Mouse (Mus musculus) cortical plate, adult 2 months (tissue): ENCODE measurements at regions not wholly inside any gene's neighbourhood (a gene's known extent, or its start where the extent isn't known, plus 50 kb on each side); places are given as distances from the start of the nearest gene placed in this dataset.

ENCODE experiments used
- H3K27ac ChIP-seq: fragments of 200-500 bp; 2 replicates; pipeline ENCODE4 v1.5.1; 2012; ENCODE audit warnings: low read length, control low read depth, inconsistent platforms; ENCODE audit not compliant: insufficient read depth
- H3K4me1 ChIP-seq: fragments of 200-500 bp; 2 replicates; pipeline ENCODE4 v1.6.1; 2011; ENCODE audit warnings: low read length; ENCODE audit not compliant: control insufficient read depth, insufficient read depth
- H3K4me3 ChIP-seq: fragments of 200-500 bp; 2 replicates; pipeline ENCODE4 v1.5.1; 2011; ENCODE audit warnings: mild to moderate bottlenecking, low read length, control low read depth; ENCODE audit not compliant: insufficient read depth
- CTCF ChIP-seq: fragments of 200-500 bp; IDR thresholded peaks from 2 replicates; pipeline ENCODE4 v1.5.1; 2011; ENCODE audit warnings: mild to moderate bottlenecking, control low read depth, low read length; ENCODE audit not compliant: insufficient read depth; ENCODE audit errors: extremely low read depth
- POLR2A ChIP-seq: fragments of 200-500 bp; IDR thresholded peaks from 2 replicates; pipeline ENCODE4 v1.6.1; 2011; ENCODE audit warnings: mild to moderate bottlenecking, low read length, control low read depth; ENCODE audit not compliant: insufficient read depth; ENCODE audit errors: extremely low read depth

- Histone ChIP-seq H3K4me1 (no peaks in the 10 kb centered on the region; the same call in 1 of the 2 replicates), H3K27ac (no peak overlapping the region), H3K4me3 (no peak overlapping the region)
- TF ChIP-seq CTCF (no peak), POLR2A (no peak)
Observed at GRCm38 (mm10) chr4:8949951-8950350, 711.1 kb upstream of the Car8 start.

DNA sequence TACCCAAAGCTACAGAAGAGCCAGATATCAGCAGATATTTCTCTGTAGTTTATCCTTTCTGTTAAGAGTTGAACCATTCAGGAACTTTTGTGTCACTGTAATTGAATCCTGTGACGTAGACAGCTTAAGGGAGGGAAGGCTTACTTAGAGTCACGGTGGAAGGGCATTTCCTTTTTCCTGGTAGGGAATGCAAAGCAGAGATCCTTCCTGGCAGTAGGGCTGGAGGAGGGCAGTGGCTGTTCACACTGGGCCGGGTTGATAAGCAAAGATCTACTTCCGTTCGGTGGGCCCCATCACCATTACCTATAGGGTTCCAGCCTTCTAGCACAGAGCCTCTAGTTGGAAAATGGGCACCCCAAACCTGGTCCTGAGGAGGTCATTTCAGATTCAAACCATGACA lies 710.7 kb upstream of the Car8 start:
- no peak overlapping the region for H3K4me3 ChIP-seq
- TF ChIP-seq POLR2A (no peak), CTCF (no peak)
- H3K27ac ChIP-seq, result no peak overlapping the region
- no peaks in the 10 kb centered on the region; the same call in 1 of the 2 replicates for H3K4me1 ChIP-seq

DNA sequence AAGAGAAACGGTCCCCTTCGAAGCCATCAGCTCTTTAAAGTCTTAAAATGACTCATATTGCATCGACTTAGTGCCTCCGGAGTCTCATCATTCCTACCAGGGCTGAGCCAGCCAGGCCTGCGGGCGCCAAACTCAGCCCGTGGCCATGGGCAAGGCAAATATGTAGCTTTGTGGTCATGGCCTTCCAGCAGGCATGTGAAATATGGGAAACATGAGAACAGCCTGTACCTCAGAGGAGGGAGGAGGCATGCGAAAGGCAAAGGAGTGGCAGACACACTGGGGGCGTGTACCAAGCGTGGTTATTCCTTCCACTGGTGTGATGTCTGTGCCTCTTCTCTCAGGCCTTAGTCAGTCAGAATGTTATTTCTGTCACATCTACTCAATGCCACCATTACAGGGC lies 706.3 kb upstream of the Car8 start:
- Histone ChIP-seq H3K4me3 (no peak overlapping the region), H3K27ac (no peak overlapping the region), H3K4me1 (no peaks in the 10 kb centered on the region)
- no peak for TF ChIP-seq POLR2A
- TF ChIP-seq CTCF, result no peak

DNA sequence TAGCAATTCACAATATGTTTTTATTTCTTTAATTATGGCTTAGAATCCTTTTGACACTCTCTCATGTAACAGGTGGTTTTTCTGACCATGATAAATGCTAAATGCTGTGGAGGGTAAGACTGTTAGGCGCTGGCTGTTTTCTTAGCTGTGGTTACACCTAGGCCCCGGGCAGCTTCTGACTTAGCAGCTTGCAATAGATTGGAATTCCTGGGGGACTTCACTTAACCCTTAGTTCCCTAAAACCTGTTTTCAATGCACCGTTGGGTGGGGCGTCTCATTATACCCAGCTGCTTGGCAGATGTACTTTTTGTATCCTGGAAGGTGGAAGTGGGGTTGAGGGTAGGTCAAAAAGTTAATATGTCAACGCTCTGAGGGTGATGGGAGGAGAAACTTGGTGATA lies 704.2 kb upstream of the Car8 start:
- H3K4me1 ChIP-seq, result 0 out of 2 replicates have a peak, but pooled peaks cover 2% of the 10 kb centered on the region
- no peak overlapping the region for H3K27ac ChIP-seq
- H3K4me3 ChIP-seq, result no peak overlapping the region
- no peak for TF ChIP-seq POLR2A
- no peak for TF ChIP-seq CTCF

- 0 out of 2 replicates have a peak, but pooled peaks cover 2% of the 10 kb centered on the region for H3K4me1 ChIP-seq
- no peak overlapping the region for H3K4me3 ChIP-seq
- H3K27ac ChIP-seq, result no peak overlapping the region
- TF ChIP-seq POLR2A (no peak), CTCF (no peak)
Observed at GRCm38 (mm10) chr4:8938948-8939411, 700.1 kb upstream of the Car8 start.

- H3K4me3 ChIP-seq, result no peak overlapping the region
- TF ChIP-seq CTCF (no peak), POLR2A (no peak)
- H3K4me1 ChIP-seq, result 0 out of 2 replicates have a peak, but pooled peaks cover 2% of the 10 kb centered on the region
- no peak overlapping the region for H3K27ac ChIP-seq
Observed at GRCm38 (mm10) chr4:8935899-8936298, 697.1 kb upstream of the Car8 start.

DNA sequence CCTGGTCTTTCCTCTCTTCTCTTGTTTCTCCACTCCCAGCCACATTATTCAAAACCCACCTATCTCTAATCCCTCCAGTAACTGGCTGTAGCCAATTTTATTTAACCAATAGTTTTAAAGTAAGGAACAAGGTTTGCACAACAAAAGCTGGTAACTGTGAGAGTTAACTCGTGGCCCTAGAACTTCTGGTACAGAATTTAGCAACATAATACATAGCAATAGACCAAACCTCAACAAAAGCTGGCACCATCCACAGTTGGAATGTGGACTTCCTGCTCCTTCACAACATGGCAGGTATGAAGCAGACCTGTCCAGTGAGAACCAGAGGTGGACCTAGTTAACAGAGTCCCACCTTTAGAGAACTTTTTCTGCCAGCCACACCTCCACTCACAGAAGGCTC lies 695.7 kb upstream of the Car8 start:
- Histone ChIP-seq H3K4me3 (no peak overlapping the region), H3K4me1 (0 out of 2 replicates have a peak, but pooled peaks cover 2% of the 10 kb centered on the region), H3K27ac (no peak overlapping the region)
- TF ChIP-seq POLR2A (no peak), CTCF (no peak)

DNA sequence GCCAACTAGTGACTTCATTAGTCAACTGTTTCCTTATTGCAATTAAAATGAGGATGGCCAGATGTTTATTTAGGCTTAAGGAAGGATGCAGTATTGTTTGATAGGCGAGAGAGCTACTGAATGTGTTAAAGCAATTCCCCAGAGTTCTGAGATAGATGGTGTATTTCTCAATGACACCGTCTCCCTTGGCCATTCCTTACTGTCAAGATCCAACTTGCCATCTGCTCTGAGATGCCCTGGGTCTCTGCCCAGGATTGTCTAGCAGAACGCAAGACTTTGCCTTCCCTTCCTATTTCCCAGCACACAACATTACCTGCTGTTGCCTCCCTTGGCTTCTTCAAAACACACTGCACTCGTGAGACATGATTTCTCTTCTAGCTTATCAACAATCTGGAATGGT lies 690.5 kb upstream of the Car8 start:
- no peak for TF ChIP-seq CTCF
- no peak for TF ChIP-seq POLR2A
- Histone ChIP-seq H3K27ac (no peak overlapping the region), H3K4me3 (no peak overlapping the region), H3K4me1 (no peaks in the 10 kb centered on the region)

GRCm38 (mm10) chr4:8928551-8929305 lies 689.9 kb upstream of the Car8 start:
- H3K27ac ChIP-seq, result no peak overlapping the region
- no peak for TF ChIP-seq POLR2A
- no peak for TF ChIP-seq CTCF
- H3K4me1 ChIP-seq, result no peaks in the 10 kb centered on the region
- no peak overlapping the region for H3K4me3 ChIP-seq

DNA sequence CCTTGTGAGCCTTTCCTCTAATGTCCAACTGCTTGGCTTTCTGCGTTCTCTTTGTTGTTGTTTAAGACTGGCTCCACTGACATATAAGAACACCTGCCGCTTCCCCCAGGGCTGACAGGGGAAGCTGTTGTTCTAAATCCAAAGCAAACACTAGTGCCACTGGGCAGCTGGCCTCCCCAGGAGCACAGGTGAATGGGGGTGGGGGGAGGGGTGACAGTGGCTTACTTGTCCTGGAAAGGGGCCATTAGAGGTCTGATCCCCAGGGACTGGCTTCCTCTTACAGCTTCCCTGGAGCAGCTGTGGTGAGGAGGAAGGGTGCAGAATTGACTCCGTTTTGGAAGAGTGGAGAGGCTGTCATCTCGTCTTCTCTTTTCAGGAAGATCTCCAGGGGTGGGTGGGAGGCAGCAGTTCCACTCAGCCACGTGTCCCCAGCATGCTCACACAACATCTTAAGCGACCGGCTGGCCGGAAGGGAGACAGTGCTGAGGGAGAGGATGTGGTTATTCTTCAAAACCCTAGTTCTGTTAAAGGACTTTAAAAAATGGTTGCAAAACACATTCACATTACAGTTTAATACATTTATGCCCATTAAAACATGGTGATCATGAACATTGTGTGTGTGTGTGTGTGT lies 688.5 kb upstream of the Car8 start:
- Histone ChIP-seq H3K27ac (no peak overlapping the region), H3K4me1 (no peaks in the 10 kb centered on the region), H3K4me3 (no peak overlapping the region)
- TF ChIP-seq POLR2A (no peak), CTCF (no peak)
